Mouse (Mus musculus) cerebellum, adult 11-12 months (tissue): ENCODE results near the gene Pdlim4.
"Not testable (repeated sequence)": the region's sequence is repeated elsewhere in the genome, so short reads cannot be mapped to it uniquely, and the experiment has no call there.

ENCODE experiments used
- DNase-seq: peaks from one replicate; pipeline ENCODE4 v3.0.0; 2022

The Pdlim4 gene

GRCm38 (mm10) chr11:54059526-54059925 is 9.3 kb downstream of the Pdlim4 start:
- no peak for DNase-seq

DNA sequence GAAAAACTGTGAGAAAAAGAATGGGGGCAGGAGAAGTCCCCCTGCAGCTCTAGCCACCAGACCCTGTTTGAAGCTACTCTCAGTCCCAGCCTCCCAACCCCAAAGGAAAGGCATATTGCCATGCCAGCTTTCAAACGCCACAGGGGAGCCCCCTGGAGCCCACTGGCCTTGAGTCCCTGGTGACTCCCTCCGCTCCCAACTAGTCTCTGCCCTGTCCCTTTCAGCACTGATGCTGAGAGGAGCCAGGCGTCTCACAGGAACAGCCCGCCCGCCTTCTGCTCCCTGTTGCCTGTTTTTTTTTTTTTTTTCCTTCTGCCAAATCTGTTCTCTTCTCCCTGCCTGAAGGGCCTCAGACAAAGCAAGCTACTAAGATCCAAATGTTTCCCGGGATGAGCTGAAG is 10.2 kb downstream of the Pdlim4 start:
- peak; percentile 72 for DNase-seq

GRCm38 (mm10) chr11:54058056-54058617 is 10.7 kb downstream of the Pdlim4 start:
- no peak for DNase-seq

DNA sequence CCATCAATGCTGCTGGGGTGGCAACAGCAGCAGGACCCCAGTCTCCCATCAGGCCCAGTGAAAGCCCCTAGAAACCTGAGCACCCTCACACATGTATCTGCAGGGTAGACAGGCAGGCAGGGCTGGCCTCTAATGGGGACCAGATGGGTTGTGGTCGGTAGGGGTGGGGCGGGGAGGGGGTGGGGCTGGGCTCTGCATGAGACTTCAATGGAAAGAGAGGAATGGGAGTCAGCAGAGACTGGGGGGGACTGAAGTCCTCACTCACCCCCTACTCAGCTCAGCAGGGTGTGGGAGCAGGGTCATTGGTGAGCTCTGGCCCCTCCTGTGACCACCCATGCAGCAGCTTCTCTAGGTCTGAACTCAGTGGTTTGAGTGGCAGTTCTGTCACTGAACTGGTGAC is 11.4 kb downstream of the Pdlim4 start:
- DNase-seq, result no peak

DNA sequence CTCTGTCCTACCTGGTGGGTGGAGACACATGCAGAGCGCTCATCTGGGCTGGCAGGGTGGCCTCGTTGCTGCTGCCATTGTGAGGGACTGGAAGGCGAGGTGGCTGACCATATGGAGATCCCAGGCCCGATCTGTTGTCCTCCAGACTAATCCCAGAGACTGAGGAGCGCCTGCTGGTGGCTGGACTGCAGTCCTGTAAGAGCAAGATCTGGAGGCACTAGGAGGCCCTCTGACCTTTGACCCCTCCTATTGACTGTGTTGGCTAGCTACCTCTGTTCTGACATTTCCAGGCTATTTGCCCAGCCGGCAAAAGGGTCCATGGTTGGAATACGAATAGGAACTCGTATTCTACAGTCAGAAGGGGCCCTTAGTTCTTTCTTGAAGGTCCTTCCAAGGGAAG is 12.7 kb downstream of the Pdlim4 start:
- DNase-seq, result peak; percentile 69

- peak; percentile 56 for DNase-seq
Observed at GRCm38 (mm10) chr11:54054257-54054656, 14.6 kb downstream of the Pdlim4 start.

DNA sequence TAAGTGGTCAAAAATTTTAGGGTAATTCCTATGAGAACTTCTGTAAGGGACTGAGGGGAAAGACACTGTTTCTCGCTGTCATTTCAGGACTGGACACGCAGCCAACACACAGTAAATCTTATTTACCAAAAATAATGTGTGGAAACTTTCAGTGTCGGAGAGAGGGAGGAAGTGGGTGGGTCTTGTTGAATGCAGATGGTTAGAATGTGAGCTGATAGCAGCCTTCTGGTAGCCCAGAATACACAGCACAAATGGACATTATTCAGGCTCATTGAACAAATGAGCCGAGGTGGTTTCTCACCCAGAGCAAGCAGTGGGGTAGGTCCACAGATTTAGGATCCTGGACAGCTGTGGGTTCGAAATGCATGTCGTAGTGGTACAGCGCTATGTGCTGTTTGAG is 15.7 kb downstream of the Pdlim4 start:
- DNase-seq, result no peak

- DNase-seq, result no peak
Observed at GRCm38 (mm10) chr11:54052128-54052527, 16.7 kb downstream of the Pdlim4 start.

DNA sequence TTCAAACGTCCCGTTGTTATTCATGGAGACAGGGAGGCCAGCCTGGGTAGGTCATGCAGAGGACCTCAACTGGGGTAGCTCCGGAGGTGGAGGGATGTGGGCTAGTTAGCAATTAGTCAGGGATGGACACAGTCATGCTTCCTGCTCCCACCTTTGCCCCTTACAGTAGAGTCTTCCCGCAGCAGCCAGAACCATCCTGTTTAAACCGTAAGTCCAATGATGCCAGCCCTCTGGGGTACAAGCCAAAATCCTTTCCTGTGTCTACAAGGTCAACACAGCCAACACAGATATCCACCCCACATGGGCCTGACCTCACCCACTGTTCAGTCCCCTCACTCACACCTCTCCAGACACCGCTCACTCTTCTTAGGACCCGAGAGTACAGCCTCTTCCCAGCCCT is 17.7 kb downstream of the Pdlim4 start:
- no peak for DNase-seq

- DNase-seq, result no peak
Observed at GRCm38 (mm10) chr11:54050205-54050604, 18.6 kb downstream of the Pdlim4 start.

DNA sequence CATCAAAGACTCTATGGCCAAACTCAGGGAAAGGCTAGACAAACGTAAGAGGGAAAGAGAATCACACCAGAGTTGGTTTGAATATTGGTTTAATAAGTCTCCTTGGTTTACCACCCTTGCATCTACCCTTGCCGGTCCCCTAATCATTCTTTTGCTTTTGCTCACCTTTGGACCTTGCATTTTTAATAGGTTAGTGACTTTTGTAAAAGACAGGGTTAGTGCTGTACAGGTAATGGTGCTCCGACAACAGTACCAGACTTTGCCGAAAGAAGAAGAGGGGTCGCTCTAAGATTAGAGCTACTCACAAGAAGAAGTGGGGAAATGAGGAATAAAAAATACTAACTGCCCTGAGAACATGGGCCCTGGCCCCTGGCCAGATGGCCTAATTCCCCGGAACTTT is 28.1 kb downstream of the Pdlim4 start:
- DNase-seq, result no peak

DNA sequence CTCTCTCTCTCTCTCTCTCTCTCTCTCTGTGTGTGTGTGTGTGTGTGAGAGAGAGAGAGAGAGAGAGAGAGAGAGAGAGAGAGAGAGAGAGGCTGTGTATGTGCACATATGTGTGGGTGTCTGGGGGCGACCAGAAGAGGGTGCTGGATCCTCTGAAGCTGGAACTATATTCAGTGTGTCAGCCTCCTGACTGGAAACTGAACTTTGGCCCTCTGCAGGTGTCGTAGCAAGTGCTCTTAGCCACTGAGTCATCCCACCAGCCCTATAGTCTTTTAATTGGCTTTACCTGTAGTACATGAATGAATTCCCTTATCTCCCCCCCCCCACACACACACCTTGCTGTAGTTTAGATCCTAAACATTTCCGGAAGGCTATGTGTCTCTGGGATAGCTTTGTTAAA is 35.9 kb downstream of the Pdlim4 start:
- not testable (repeated sequence) for DNase-seq

- no peak for DNase-seq
Observed at GRCm38 (mm10) chr11:54028997-54029396, 39.8 kb downstream of the Pdlim4 start.

DNA sequence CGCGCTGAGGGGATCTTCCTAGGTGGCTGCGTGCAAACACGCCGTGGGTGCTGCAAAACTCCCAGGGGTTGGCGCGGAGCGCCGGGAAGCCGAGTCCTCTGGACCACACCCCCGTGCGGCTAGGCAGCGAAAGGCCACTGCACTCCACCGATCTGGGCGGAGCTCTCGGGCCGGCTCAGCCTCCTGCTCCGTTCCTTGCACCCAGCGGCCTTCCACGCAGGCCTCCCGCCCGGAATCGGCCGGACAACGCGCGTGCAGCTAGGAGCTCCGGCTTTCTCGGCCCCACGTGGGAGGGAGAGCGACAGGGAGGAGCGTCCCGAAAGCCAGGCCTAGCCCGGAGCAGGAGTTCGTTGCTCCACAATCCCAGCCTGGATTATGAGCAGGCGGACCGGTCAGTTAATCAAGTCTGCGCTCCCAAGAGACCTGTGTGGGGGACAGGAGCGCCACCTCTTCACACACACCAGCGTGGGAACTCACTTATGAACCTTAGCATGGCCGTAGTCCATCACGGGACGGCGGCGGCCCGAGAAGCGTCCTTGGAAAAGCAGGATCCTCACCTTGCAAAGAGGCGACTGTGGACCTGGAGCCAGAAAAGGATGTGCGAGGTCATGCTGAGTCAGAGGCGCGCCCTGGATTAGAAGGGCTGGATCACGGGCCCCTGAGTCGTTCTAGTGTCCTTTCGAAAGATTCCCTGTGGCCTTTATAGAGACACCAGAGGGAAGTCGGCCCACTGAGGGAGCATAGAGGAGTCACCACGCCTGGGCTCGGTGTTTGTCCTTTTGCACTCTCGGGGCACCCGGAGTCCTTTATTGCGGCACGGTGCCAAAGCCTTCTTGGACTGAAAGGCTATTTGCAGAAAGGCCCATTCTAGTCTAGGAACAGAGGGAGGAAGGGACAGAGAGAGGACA is 40.5 kb downstream of the Pdlim4 start, which contains the start of gene Slc22a4:
TSS of gene Slc22a4 (minus strand) at position 47 of the 908 bp plus-strand sequence.
- peak; percentile 88 for DNase-seq

- peak; percentile 74 for DNase-seq
Observed at GRCm38 (mm10) chr11:54027131-54028043, 41.4 kb downstream of the Pdlim4 start.

DNA sequence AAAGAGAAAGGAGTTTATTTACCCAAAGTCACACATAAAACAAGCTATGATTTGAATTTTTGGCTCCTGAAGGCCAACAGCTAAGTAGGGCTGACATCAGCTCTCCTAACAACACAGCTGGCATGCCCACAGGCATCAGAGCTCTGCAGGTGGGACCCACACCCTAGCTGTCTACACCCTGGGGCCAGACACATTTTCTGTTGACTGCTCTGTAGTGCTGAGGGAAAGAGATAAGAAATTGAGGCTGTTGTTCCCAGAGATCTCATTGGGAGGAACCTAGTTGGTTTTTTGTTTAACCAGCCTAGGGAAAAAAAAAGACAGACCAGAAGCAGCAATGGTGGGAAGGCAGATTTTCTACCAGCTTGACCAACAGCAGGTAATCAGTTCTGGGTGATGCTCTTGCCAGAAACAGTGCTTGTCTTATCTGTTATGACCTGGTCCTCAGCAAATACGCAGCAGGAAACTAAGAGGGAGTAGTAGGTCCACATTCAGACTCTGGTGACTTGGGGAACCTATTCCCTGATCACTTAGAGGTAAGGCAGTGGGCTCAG is 42.2 kb downstream of the Pdlim4 start:
- DNase-seq, result peak; percentile 71

DNA sequence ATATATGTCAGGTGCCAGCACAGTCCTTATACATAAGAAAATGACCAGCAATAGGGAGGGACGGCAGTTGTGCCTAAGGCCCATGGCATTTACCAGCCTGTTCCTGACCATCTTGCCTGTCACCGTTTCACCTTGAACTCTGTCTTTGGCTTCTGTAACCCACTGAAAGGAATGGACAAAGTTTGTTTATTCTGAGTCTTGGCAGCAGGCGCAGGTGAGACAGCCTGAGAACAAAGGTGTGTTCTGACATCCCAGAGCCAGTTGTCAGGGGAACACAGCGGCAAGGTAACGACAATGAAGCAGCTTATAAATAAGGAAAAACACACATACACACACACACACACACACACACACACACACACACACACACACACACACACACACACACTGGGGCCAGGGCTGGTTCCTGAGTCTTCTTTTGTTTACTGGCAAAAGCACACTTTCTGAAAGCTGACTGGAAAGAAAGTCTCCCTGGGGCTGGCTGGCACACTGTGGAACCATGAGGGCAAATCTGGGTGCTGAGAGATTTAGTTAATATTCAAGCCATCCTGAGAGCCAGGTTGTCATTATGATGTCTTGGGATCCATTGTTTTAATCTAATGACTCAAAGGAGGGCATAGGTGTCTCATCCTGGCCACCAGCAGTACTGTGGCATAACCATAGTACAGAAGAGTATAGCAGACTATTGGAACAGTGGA is 47.3 kb downstream of the Pdlim4 start:
- no peak for DNase-seq

DNA sequence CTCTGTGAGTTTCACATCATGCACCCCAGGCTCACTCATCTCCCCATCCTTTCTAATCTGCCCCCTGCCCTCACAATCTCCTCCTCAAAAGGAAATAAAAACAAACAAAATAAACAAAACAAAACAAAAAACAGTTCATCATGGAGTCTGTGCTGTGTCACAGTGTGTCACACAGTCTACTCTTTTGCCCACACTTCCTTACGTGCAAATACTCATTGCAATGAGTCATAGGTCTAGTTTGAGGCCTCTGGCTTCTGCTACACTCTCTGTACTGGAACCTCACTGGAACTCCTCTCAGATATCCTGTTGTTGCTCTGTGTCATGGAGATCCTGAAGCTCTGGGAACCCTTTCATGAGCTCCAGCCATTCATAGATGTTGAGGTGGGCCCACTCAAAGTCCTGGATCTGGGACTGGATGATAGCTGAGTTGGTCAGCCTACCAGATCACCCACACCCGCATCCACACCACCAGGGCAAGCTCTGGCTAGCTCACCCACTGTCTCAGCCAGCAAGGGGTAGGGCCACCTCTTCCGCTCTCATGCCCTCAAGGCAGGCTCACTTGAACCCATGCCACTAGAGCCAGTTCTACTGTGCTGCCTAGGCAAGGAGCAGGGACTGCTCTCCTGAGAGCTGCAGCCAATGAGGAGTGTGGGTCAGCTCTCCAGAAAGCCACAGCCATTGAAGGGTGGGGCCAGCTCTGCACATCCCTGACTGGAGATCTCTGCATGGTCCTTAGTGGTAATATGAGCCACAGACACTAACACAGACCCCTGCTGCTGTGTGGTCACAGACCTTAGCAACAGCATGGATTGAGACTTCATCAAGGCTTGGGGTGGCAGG is 49.7 kb downstream of the Pdlim4 start:
- no peak for DNase-seq

GRCm38 (mm10) chr11:54017596-54017995 is 51.2 kb downstream of the Pdlim4 start:
- DNase-seq, result no peak

DNA sequence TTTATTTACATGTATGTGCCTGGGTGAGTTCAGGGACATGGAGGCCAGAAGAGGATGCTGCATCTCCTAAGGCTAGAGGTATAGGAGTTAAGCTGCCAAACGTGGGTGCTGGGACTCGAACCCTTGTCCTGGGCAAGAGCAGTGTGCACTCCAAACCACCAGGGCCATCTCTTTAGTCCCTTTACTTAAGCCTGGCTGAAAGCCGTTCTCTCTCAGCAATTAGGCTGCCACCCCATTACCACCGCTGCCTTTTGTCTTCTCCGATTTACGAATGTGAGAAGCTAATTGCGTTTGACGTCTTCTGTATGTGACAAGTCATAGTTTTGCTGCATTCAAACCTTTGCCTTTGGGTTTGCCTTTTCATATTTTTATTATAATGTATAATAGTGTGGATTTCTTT is 52.8 kb downstream of the Pdlim4 start:
- no peak for DNase-seq

GRCm38 (mm10) chr11:54012961-54013360 is 55.9 kb downstream of the Pdlim4 start:
- no peak for DNase-seq
